Mouse (Mus musculus) intestine, postnatal 0 days (tissue): ENCODE results near the gene Ilf2. TPM values are rescaled to one million over a fixed set of nuclear protein-coding genes. Genes with fewer than 3 reads are reported as not detected.
A peak's percentile ranks its signal among the peaks of the same experiment; 100 is the strongest.

Experiments used
- ATAC-seq: fragments of 200-750 bp; cut with Nextera tagmentation; 2 replicates; pipeline ENCODE4 v1.8.0; 2017; ENCODE audit warnings: mild to moderate bottlenecking, moderate TSS enrichment, moderate library complexity
- H3K27ac ChIP-seq: fragments of 300-500 bp; sonication (generic); 2 replicates; pipeline ENCODE4 v1.5.1; 2014; ENCODE audit warnings: mild to moderate bottlenecking, low read depth, low read length, moderate library complexity
- H3K27me3 ChIP-seq: fragments of 300-500 bp; sonication (generic); replicated peaks from 2 replicates; pipeline ENCODE4 v1.6.1; 2014; ENCODE audit warnings: low read length, mixed read lengths; ENCODE audit not compliant: control insufficient read depth, insufficient read depth
- H3K36me3 ChIP-seq: fragments of 300-500 bp; sonication (generic); 2 replicates; pipeline ENCODE4 v1.6.1; 2014; ENCODE audit warnings: mild to moderate bottlenecking, moderate library complexity; ENCODE audit not compliant: control insufficient read depth, insufficient read depth
- H3K4me1 ChIP-seq: fragments of 300-500 bp; sonication (generic); replicated peaks from 2 replicates; pipeline ENCODE4 v1.6.1; 2014; ENCODE audit warnings: antibody characterized with exemption, low read length, mixed read lengths; ENCODE audit not compliant: control insufficient read depth, insufficient read depth
- H3K4me2 ChIP-seq: fragments of 300-500 bp; sonication (generic); replicated peaks from 2 replicates; pipeline ENCODE4 v1.6.1; 2014; ENCODE audit warnings: low read depth, mild to moderate bottlenecking, moderate library complexity
- H3K4me3 ChIP-seq: fragments of 300-500 bp; sonication (generic); 2 replicates; pipeline ENCODE4 v1.5.1; 2014; ENCODE audit warnings: low read depth, low read length
- H3K9ac ChIP-seq: fragments of 300-500 bp; sonication (generic); 2 replicates; pipeline ENCODE4 v1.6.1; 2014; ENCODE audit warnings: mild to moderate bottlenecking, low read depth, low read length
- H3K9me3 ChIP-seq: fragments of 300-500 bp; sonication (generic); 2 replicates; pipeline ENCODE4 v1.6.1; 2016; ENCODE audit warnings: mixed run types; ENCODE audit not compliant: control insufficient read depth
- CTCF ChIP-seq: sonication (generic); IDR thresholded peaks from 2 replicates; pipeline ENCODE4 v1.5.1; 2016; ENCODE audit warnings: low read depth, mild to moderate bottlenecking, control low read depth, antibody characterized with exemption, moderate library complexity
- WGBS: fragments of 180-500 bp; shearing (Covaris S2); extraction: QIAGEN DNeasy Blood & Tissue Kit; methylation state at CpG from one replicate; pipeline ENCODE4 v1.1.7; 2014; 5-methylcytosine and 5-hydroxymethylcytosine counted together
- polyA plus RNA-seq: library from polyadenylated mRNA; unstranded; fragments of >200 nt; fragmentation: Nextera tagmentation; extraction: Ambion mirVana; gene quantifications from 2 replicates; pipeline ENCODE4 v1.2.1, GENCODE M21; 2015

Ilf2 gene
- polyA plus RNA-seq, 1 experiment from 2014 or later, result 38.3 TPM

DNA sequence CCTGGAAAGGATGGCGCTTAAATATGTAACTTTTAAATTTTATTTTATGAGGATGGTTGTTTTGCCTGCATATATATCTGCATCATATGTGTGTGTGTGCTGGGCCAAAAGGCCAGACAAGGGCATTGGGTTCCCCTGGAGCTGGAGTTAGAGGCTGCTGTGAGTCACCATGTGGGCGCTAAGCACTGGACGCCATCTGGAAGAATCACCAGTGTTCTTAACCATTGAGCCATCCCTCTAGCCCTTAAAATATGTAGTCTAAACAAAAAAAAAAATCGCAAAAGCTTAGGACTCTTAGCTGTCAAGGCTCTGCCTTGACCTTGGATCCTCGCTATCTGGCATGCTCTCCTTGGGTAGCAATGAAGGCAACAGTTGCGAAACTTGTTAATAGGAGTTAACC, 12.7 kb downstream of the Ilf2 start:
- no peak overlapping the region for H3K4me2 ChIP-seq
- TF ChIP-seq CTCF, result no peak
- H3K4me3 ChIP-seq, result no peak overlapping the region
- H3K27me3 ChIP-seq, result no peaks in the 10 kb centered on the region
- no peaks in the 10 kb centered on the region for H3K9me3 ChIP-seq
- peaks cover 48% of the 10 kb centered on the region for H3K36me3 ChIP-seq
- no peak overlapping the region for H3K27ac ChIP-seq
- H3K9ac ChIP-seq, result no peak overlapping the region
- H3K4me1 ChIP-seq, result no peaks in the 10 kb centered on the region
- WGBS, result 61% methylated on average over 6 of the region's 6 CpGs
- no peak for ATAC-seq

DNA sequence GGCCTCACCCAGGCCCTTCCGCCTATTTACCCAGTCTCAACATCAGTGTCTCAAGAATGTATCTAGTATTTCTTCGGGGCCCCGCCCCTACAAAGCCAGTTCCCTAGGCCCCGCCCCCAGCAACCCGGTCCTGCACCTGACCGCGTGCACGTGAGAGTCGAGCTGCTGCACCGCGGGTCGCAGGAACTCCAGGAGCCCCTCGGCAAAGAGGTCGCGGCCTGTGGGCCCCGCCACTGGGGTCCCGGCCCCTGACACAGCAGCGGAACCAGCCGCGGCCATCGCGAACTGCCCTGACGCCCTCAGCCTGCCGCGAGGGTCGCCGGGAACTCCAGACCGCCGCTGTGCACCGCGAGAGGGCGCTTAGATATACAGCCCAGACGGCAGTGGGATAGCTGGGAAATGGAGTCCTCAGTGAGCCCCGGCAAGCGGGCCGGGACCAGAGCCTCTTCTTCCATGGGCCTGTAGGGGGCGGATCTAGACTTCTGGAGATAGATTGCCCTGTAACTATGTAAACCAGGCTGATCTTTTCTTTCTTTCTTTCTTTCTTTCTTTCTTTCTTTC, 14.8 kb downstream of the Ilf2 start, which contains the start of gene Snapin:
Snapin (minus strand) TSS at position 338 of the 561 bp plus-strand sequence.
- no peaks in the 10 kb centered on the region for H3K9me3 ChIP-seq
- TF ChIP-seq CTCF, result peak; percentile 93
- peak within 1 kb of the TSS; percentile 71 for H3K4me2 ChIP-seq
- H3K36me3 ChIP-seq, result peaks cover 30% of the 10 kb centered on the region
- H3K9ac ChIP-seq, result peak within 1 kb of the TSS; percentile 72
- H3K27me3 ChIP-seq, result no peaks in the 10 kb centered on the region
- no peaks in the 10 kb centered on the region for H3K4me1 ChIP-seq
- H3K27ac ChIP-seq, result peak within 1 kb of the TSS; percentile 68; the same call in 1 of the 2 replicates
- peak; percentile 97 for ATAC-seq
- H3K4me3 ChIP-seq, result peak within 1 kb of the TSS; percentile 67
- WGBS, result under 1% methylated on average over 37 of the region's 37 CpGs

DNA sequence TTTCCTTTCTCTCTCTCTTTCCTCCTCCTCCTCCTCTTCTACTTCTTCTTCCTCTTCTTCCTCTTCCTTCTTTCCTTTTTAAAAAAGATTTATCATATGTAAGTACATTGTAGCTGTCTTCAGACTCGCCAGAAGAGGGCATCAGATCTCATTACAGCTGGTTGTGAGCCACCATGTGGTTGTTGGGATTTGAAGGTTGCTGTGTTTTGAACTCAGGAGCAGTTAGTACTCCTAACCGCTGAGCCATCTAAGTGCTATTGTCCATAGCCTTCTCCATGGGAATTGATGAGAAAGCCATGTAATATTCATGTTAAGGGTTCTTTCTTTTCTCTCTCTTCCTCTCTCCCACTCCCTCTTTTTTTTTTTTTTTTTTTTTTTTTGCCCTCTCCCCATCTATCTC, 15.4 kb downstream of the Ilf2 start:
- H3K4me2 ChIP-seq, result peak overlapping the region; percentile 71; the same call in 1 of the 2 replicates
- peak; percentile 59 for TF ChIP-seq CTCF
- H3K27ac ChIP-seq, result no peak overlapping the region
- peak; percentile 34 for ATAC-seq
- H3K27me3 ChIP-seq, result no peaks in the 10 kb centered on the region
- H3K4me1 ChIP-seq, result no peaks in the 10 kb centered on the region
- WGBS, result 41% methylated on average over 2 of the region's 2 CpGs
- H3K36me3 ChIP-seq, result peaks cover 31% of the 10 kb centered on the region
- H3K4me3 ChIP-seq, result no peak overlapping the region
- no peak overlapping the region for H3K9ac ChIP-seq
- H3K9me3 ChIP-seq, result no peaks in the 10 kb centered on the region

DNA sequence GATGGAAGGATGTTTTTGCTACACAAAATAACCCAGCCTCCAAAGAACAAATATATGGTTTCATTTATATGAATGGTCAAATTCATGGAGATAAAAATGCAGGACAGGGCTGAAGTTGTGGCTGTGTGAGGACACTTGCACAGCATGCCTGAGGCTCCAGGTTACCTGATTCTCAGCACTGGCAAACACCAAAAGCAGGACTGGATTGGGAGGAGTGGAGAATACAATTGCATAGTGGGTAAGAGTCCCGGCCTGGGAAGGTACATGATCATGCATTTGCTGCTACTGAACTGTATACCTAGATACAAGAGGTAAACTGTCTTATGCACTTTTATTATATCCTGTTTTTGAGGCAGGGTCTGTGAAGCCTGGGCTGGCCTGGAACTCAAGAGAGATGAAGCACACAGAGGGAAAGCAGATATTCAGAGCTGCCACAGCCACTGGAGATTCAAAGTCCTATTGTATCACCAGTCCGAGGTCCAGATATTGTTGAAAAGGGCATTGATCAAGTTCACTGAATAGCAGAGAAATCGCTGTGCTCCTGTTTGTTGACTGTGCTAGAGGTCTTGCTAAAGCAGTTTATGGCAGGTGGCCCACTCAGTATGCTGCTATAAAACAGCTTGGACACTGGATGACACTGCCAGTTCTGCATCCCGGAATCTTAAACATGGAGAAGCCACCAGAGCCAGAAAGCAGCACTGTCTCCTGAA, 18.1 kb downstream of the Ilf2 start:
- no peak for TF ChIP-seq CTCF
- Histone ChIP-seq H3K27ac (no peak overlapping the region; the same call in 1 of the 2 replicates), H3K36me3 (peaks cover 28% of the 10 kb centered on the region), H3K9ac (no peak overlapping the region), H3K4me1 (no peaks in the 10 kb centered on the region), H3K27me3 (no peaks in the 10 kb centered on the region), H3K4me3 (no peak overlapping the region), H3K9me3 (no peaks in the 10 kb centered on the region), H3K4me2 (no peak overlapping the region)
- ATAC-seq, result no peak
- 28% methylated on average over 4 of the region's 4 CpGs for WGBS

DNA sequence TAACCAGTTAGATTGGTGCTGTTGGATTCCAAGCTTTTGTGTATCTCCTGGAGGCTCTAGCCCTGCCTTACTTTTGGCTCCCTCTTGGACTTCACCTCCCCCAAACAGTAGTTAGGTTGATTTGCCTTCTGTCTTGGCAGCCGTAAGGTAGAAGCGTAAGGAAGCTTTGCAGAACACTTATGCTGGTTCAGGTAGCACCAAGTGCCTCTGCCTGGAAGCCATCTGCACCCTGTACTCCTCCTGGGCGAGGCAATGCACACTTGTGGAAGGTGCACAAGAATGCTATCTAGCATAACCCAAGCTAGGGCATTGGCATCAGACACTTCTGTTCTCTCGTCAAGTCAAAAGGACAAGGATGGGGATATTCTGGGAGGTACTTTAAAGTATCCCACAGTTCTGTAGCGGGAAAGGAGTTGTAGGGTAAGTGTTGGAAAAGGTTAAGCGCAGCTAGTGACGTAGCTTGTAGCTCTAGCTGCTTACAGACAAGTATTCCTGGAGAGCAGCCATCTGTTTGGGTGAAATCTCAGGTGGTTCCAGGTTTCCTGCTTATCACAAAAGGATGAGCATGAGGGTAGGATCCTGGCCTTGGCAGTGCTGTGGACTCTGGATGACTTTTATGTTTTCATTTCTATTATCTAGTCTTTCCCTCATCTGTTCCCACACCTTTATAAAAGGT, 20.1 kb downstream of the Ilf2 start:
- WGBS, result 90% methylated on average over 7 of the region's 7 CpGs
- no peak overlapping the region for H3K4me2 ChIP-seq
- ATAC-seq, result no peak
- H3K27ac ChIP-seq, result no peak overlapping the region
- no peaks in the 10 kb centered on the region for H3K27me3 ChIP-seq
- peaks cover 45% of the 10 kb centered on the region for H3K36me3 ChIP-seq
- H3K4me3 ChIP-seq, result no peak overlapping the region
- TF ChIP-seq CTCF, result no peak
- no peak overlapping the region for H3K9ac ChIP-seq
- no peaks in the 10 kb centered on the region for H3K9me3 ChIP-seq
- no peaks in the 10 kb centered on the region for H3K4me1 ChIP-seq

DNA sequence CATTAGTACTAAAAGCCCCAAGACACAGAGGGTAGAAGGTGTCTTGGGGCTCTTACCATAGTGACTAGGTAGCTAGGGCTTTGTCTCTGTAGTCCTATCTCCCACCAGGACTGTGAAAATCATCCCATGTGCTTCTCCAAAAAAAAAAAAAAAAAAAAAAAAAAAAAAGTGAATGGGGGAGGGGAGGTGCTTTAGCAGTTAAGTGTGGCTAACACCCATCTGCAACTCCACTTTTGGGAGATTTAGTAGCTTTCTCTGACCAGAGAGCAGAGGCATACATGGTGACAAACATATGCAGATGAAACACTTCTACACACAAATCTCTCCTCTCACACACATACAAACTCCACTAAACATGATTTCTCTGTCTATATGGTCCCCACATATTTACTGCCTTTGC, 21.7 kb downstream of the Ilf2 start:
- ATAC-seq, result no peak
- no peaks in the 10 kb centered on the region for H3K27me3 ChIP-seq
- no peak overlapping the region for H3K27ac ChIP-seq
- no peak overlapping the region for H3K4me2 ChIP-seq
- TF ChIP-seq CTCF, result no peak
- no peaks in the 10 kb centered on the region for H3K4me1 ChIP-seq
- H3K4me3 ChIP-seq, result no peak overlapping the region
- H3K9me3 ChIP-seq, result no peaks in the 10 kb centered on the region
- H3K9ac ChIP-seq, result no peak overlapping the region
- peaks cover 61% of the 10 kb centered on the region for H3K36me3 ChIP-seq
